Mouse (Mus musculus) kidney, adult 8-10 months (tissue): ENCODE measurements around the gene Dusp10.

Source experiments
- DNase-seq, 2 experiments: peaks; one replicate each; pipeline ENCODE4 v3.0.0; 2022

Gene Dusp10

GRCm38 (mm10) chr1:184059814-184060213 lies 46.7 kb downstream of the Dusp10 start:
- DNase-seq: no peak

GRCm38 (mm10) chr1:184060381-184060780 lies 47.3 kb downstream of the Dusp10 start:
- peak; percentile 20 to 22 for DNase-seq

- DNase-seq: no peak
These were observed 48.0 kb downstream of the Dusp10 start for GRCm38 (mm10) chr1:184060828-184061734.

- no peak for DNase-seq
These were observed 48.8 kb downstream of the Dusp10 start for GRCm38 (mm10) chr1:184061901-184062300.

- no peak for DNase-seq
These were observed 51.2 kb downstream of the Dusp10 start for GRCm38 (mm10) chr1:184064306-184064705.

- DNase-seq: no peak
These were observed 52.7 kb downstream of the Dusp10 start for GRCm38 (mm10) chr1:184065589-184066361.

GRCm38 (mm10) chr1:184066460-184067287 lies 53.6 kb downstream of the Dusp10 start:
- DNase-seq: no peak

GRCm38 (mm10) chr1:184067704-184068558 lies 54.8 kb downstream of the Dusp10 start:
- DNase-seq: no peak

GRCm38 (mm10) chr1:184068971-184069370 lies 55.9 kb downstream of the Dusp10 start:
- no peak for DNase-seq

GRCm38 (mm10) chr1:184076065-184076464 lies 63.0 kb downstream of the Dusp10 start:
- no peak for DNase-seq

- no peak for DNase-seq
These were observed 63.7 kb downstream of the Dusp10 start for GRCm38 (mm10) chr1:184076756-184077155.

- no peak for DNase-seq
These were observed 66.2 kb downstream of the Dusp10 start for GRCm38 (mm10) chr1:184079304-184079703.

GRCm38 (mm10) chr1:184082661-184083060 lies 69.6 kb downstream of the Dusp10 start:
- DNase-seq: no peak

- no peak for DNase-seq
These were observed 70.1 kb downstream of the Dusp10 start for GRCm38 (mm10) chr1:184083166-184083565.

- DNase-seq: no peak
These were observed 71.9 kb downstream of the Dusp10 start for GRCm38 (mm10) chr1:184084961-184085360.

GRCm38 (mm10) chr1:184090515-184090914 lies 77.4 kb downstream of the Dusp10 start:
- no peak for DNase-seq

- no peak for DNase-seq
These were observed 81.8 kb downstream of the Dusp10 start for GRCm38 (mm10) chr1:184094914-184095313.

GRCm38 (mm10) chr1:184100414-184100813 lies 87.3 kb downstream of the Dusp10 start:
- DNase-seq: no peak

- no peak for DNase-seq
These were observed 88.0 kb downstream of the Dusp10 start for GRCm38 (mm10) chr1:184100927-184101749.

- DNase-seq: no peak
These were observed 88.6 kb downstream of the Dusp10 start for GRCm38 (mm10) chr1:184101750-184102046.

- DNase-seq: no peak
These were observed 93.7 kb downstream of the Dusp10 start for GRCm38 (mm10) chr1:184106832-184107231.
